Mouse (Mus musculus) cerebellum, adult 9-10 months (tissue): ENCODE data around the gene 2900011O08Rik.

Experiments
- DNase-seq: peaks from one replicate; pipeline ENCODE4 v3.0.0; 2022

Gene 2900011O08Rik

GRCm38 (mm10) chr16:14143298-14143697 is 156.9 kb downstream of the 2900011O08Rik start:
- no peak for DNase-seq

DNA sequence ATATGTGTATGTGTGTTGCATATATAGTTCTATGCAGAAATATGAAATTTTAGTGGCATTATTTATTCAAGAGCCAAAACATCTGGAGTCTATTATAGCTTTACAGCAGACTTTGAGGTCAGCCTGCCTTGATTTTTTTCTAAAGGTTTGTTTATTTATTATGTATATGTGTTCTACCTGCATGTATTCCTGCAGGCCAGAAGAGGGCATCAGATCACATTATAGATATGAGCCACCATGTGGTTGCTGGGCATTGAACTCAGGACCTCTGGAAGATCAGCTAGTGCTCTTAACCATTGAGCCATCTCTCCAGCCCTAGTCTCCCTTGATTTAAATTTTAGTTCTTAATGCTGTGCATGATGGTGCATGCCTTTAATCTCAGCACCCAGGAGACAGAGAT is 161.3 kb downstream of the 2900011O08Rik start:
- DNase-seq: no peak
